Mouse (Mus musculus): ENCODE measurements around the gene Eif4ebp2. TPM values are rescaled to one million over a fixed set of nuclear protein-coding genes. Genes with fewer than 3 reads are reported as not detected.

Gene Eif4ebp2
- polyA plus RNA-seq, 1 experiment: 42.3 TPM

DNA sequence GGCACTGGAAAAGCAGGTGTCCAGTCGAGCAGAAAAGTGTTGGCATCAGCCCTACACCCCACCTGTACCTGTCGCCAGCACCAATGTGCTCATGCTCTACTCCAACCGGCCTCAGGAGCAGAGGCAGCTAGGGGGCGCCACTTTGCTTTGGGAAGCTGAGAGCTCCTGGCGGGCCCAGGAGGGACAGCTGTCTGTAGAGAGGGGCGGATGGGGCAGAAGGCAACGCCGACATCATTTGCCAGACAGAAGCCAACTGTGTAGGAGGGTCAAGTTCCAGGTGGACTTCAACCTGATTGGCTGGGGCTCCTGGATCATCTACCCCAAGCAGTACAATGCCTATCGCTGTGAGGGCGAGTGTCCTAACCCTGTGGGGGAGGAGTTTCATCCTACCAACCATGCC lies 29.2 kb downstream of the Eif4ebp2 start:
- Histone ChIP-seq H3K27me3 (ENCODE audit: control insufficient read depth, insufficient read depth, insufficient read length) (peaks cover 4% of the 10 kb centered on the region), H3K79me2 (ENCODE audit: control insufficient read depth, insufficient read depth) (no peaks in the 10 kb centered on the region), H3K4me3 (ENCODE audit: insufficient read depth, poor library complexity, severe bottlenecking) (no peak overlapping the region), H3K36me3 (ENCODE audit: control insufficient read depth, insufficient read depth) (no peaks in the 10 kb centered on the region), H3K79me3 (ENCODE audit: low read depth) (no peaks in the 10 kb centered on the region), H3ac (ENCODE audit: control insufficient read depth, insufficient read length, low read depth) (no peak overlapping the region)
- TF ChIP-seq CTCF (IDR thresholded peaks at IDR 0.05; ENCODE audit: control insufficient read depth, insufficient read depth, insufficient read length) (peak; percentile 9), FOSL1 (IDR thresholded peaks at IDR 0.05; ENCODE audit: insufficient read depth, low read length, poor library complexity, severe bottlenecking) (no peak), MYOG (IDR thresholded peaks at IDR 0.05; ENCODE audit: control insufficient read depth, extremely low read depth, insufficient read length) (no peak)

DNA sequence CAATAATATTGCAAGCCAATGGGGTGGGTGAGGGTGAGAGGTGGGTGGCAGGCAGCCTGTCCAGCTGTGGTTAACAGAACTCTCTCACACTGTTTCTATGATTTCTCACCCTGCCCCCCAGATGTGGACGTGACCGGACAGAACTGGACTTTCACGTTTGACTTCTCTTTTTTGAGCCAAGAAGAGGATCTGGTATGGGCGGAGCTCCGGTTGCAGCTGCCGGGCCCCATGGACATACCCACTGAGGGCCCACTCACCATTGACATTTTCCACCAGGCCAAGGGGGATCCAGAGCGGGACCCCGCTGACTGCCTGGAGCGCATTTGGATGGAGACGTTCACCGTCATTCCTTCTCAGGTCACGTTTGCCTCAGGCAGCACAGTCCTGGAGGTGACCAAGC lies 29.6 kb downstream of the Eif4ebp2 start:
- H3K4me3 ChIP-seq (ENCODE audit: insufficient read depth, poor library complexity, severe bottlenecking): no peak overlapping the region
- H3K79me3 ChIP-seq (ENCODE audit: low read depth): no peaks in the 10 kb centered on the region
- TF ChIP-seq FOSL1 (IDR thresholded peaks at IDR 0.05; ENCODE audit: insufficient read depth, low read length, poor library complexity, severe bottlenecking) (no peak), CTCF (IDR thresholded peaks at IDR 0.05; ENCODE audit: control insufficient read depth, insufficient read depth, insufficient read length) (no peak)
- H3ac ChIP-seq (ENCODE audit: control insufficient read depth, insufficient read length, low read depth): no peak overlapping the region
- H3K27me3 ChIP-seq (ENCODE audit: control insufficient read depth, insufficient read depth, insufficient read length): peaks cover 7% of the 10 kb centered on the region
- no peaks in the 10 kb centered on the region for H3K79me2 ChIP-seq (ENCODE audit: control insufficient read depth, insufficient read depth)
- H3K36me3 ChIP-seq (ENCODE audit: control insufficient read depth, insufficient read depth): no peaks in the 10 kb centered on the region

DNA sequence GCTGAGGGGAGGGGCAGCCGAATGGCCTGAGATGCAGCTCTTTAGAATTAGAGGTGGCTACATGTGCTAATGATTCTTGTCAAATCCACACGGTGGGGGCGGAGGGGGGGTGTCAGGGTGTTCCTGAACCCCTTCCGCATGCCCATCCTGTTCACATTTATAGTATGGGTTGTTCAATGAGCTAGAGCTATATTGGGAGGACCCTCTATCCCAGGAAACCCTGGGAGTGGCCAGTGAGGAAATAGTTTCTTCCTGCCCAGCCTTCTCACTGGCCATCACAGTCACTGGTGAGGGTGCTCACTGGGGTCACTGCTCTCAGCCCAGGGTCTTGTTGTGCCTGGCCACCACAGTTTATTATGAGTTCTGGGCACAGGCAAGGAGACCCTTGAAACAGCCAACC lies 32.5 kb downstream of the Eif4ebp2 start:
- peaks cover 10% of the 10 kb centered on the region for H3K27me3 ChIP-seq (ENCODE audit: control insufficient read depth, insufficient read depth, insufficient read length)
- no peak overlapping the region for H3ac ChIP-seq (ENCODE audit: control insufficient read depth, insufficient read length, low read depth)
- no peaks in the 10 kb centered on the region for H3K79me3 ChIP-seq (ENCODE audit: low read depth)
- no peaks in the 10 kb centered on the region for H3K36me3 ChIP-seq (ENCODE audit: control insufficient read depth, insufficient read depth)
- H3K79me2 ChIP-seq (ENCODE audit: control insufficient read depth, insufficient read depth): no peaks in the 10 kb centered on the region
- H3K4me3 ChIP-seq (ENCODE audit: insufficient read depth, poor library complexity, severe bottlenecking): no peak overlapping the region
- TF ChIP-seq CEBPB (IDR thresholded peaks at IDR 0.05; ENCODE audit: low read depth) (no peak), FOSL1 (IDR thresholded peaks at IDR 0.05; ENCODE audit: insufficient read depth, low read length, poor library complexity, severe bottlenecking) (no peak), MAX (IDR thresholded peaks at IDR 0.05) (no peak), USF1 (IDR thresholded peaks at IDR 0.05; ENCODE audit: low read depth) (no peak), CTCF (IDR thresholded peaks at IDR 0.05; ENCODE audit: control insufficient read depth, insufficient read depth, insufficient read length) (no peak), MYOD1 (IDR thresholded peaks at IDR 0.05; ENCODE audit: control insufficient read depth, insufficient read length, low read depth) (no peak), MYOG (IDR thresholded peaks at IDR 0.05; ENCODE audit: control insufficient read depth, extremely low read depth, insufficient read length) (no peak)

DNA sequence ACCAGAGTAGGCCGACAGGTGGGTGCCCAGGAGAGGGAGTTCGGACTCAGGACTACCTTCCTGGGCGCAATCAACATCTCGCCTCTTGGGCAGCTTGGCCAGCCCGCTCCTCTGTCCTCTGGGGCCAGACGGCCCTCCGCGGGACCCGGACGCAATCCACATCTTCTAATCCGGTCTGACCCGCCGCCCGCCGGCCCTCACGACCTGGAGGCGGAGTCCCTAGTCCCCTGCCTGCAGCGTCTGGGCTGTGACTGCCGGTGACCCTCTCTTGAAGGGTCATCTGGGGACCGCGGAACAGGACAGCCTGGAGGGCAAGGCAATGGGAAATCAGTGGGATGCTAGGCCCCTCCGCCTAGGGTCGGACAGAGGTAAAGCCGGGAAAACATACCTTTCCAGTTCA lies 33.3 kb downstream of the Eif4ebp2 start:
- H3K27me3 ChIP-seq (ENCODE audit: control insufficient read depth, insufficient read depth, insufficient read length): peaks cover 10% of the 10 kb centered on the region
- H3K4me3 ChIP-seq (ENCODE audit: insufficient read depth, poor library complexity, severe bottlenecking): no peak overlapping the region
- H3K36me3 ChIP-seq (ENCODE audit: control insufficient read depth, insufficient read depth): no peaks in the 10 kb centered on the region
- H3ac ChIP-seq (ENCODE audit: control insufficient read depth, insufficient read length, low read depth): no peak overlapping the region
- H3K79me3 ChIP-seq (ENCODE audit: low read depth): no peaks in the 10 kb centered on the region
- TF ChIP-seq MAX (IDR thresholded peaks at IDR 0.05) (no peak), MYOG (IDR thresholded peaks at IDR 0.05; ENCODE audit: control insufficient read depth, extremely low read depth, insufficient read length) (no peak), FOSL1 (IDR thresholded peaks at IDR 0.05; ENCODE audit: insufficient read depth, low read length, poor library complexity, severe bottlenecking) (no peak), CTCF (IDR thresholded peaks at IDR 0.05; ENCODE audit: control insufficient read depth, insufficient read depth, insufficient read length) (no peak), USF1 (IDR thresholded peaks at IDR 0.05; ENCODE audit: low read depth) (no peak), MYOD1 (IDR thresholded peaks at IDR 0.05; ENCODE audit: control insufficient read depth, insufficient read length, low read depth) (no peak), CEBPB (IDR thresholded peaks at IDR 0.05; ENCODE audit: low read depth) (no peak)
- H3K79me2 ChIP-seq (ENCODE audit: control insufficient read depth, insufficient read depth): no peaks in the 10 kb centered on the region

GRCm38 (mm10) chr10:61418131-61418900 lies 34.1 kb downstream of the Eif4ebp2 start:
- no peak overlapping the region for H3K4me3 ChIP-seq (ENCODE audit: insufficient read depth, poor library complexity, severe bottlenecking)
- peaks cover 10% of the 10 kb centered on the region for H3K27me3 ChIP-seq (ENCODE audit: control insufficient read depth, insufficient read depth, insufficient read length)
- H3ac ChIP-seq (ENCODE audit: control insufficient read depth, insufficient read length, low read depth): no peak overlapping the region

DNA sequence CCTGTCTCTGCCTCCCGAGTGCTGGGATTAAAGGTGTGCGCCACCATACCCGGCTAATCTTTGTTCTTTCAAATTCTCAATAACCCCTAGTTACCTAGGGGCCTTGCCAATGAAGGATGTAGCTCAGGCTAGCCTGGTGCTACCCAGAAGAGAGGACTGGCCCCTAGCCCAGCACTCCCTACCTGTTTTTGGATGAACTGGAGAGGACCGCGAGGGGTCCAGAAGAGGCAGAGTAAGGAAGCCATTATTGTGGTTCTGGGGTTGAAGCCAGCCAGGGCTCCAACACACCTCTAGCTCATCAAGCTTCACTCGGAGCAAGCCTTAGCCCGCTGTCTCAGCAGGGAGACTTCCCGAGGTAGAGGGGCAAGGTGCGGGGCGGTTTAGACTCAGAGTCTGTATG lies 34.8 kb downstream of the Eif4ebp2 start, which contains the start of gene Nodal:
TSS of gene Nodal (plus strand) at position 301 of the 400 bp plus-strand sequence.
- Histone ChIP-seq H3K79me2 (ENCODE audit: control insufficient read depth, insufficient read depth) (no peaks in the 10 kb centered on the region), H3K27me3 (ENCODE audit: control insufficient read depth, insufficient read depth, insufficient read length) (peaks cover 10% of the 10 kb centered on the region)

More at GRCm38 (mm10) chr10:61418131-61418900, 34.1 kb downstream of the Eif4ebp2 start:
- no peaks in the 10 kb centered on the region for H3K36me3 ChIP-seq (ENCODE audit: control insufficient read depth, insufficient read depth)
- no peaks in the 10 kb centered on the region for H3K79me3 ChIP-seq (ENCODE audit: low read depth)
- TF ChIP-seq MYOD1 (IDR thresholded peaks at IDR 0.05; ENCODE audit: control insufficient read depth, insufficient read length, low read depth) (no peak), CEBPB (IDR thresholded peaks at IDR 0.05; ENCODE audit: low read depth) (no peak), CTCF (IDR thresholded peaks at IDR 0.05; ENCODE audit: control insufficient read depth, insufficient read depth, insufficient read length) (no peak), USF1 (IDR thresholded peaks at IDR 0.05; ENCODE audit: low read depth) (no peak), MYOG (IDR thresholded peaks at IDR 0.05; ENCODE audit: control insufficient read depth, extremely low read depth, insufficient read length) (no peak), MAX (IDR thresholded peaks at IDR 0.05) (no peak), FOSL1 (IDR thresholded peaks at IDR 0.05; ENCODE audit: insufficient read depth, low read length, poor library complexity, severe bottlenecking) (no peak)
- H3K79me2 ChIP-seq (ENCODE audit: control insufficient read depth, insufficient read depth): no peaks in the 10 kb centered on the region

More for the DNA sequence above, 34.8 kb downstream of the Eif4ebp2 start, which contains the start of gene Nodal:
- H3ac ChIP-seq (ENCODE audit: control insufficient read depth, insufficient read length, low read depth): no peak within 1 kb of the TSS
- H3K36me3 ChIP-seq (ENCODE audit: control insufficient read depth, insufficient read depth): no peaks in the 10 kb centered on the region
- H3K79me3 ChIP-seq (ENCODE audit: low read depth): no peaks in the 10 kb centered on the region
- TF ChIP-seq MAX (IDR thresholded peaks at IDR 0.05): no peak
- no peak within 1 kb of the TSS for H3K4me3 ChIP-seq (ENCODE audit: insufficient read depth, poor library complexity, severe bottlenecking)
